Mouse (Mus musculus) heart, adult 8-10 months (tissue): ENCODE results near the gene Wdr45b. TPM values are rescaled to one million over a fixed set of nuclear protein-coding genes. Genes with fewer than 3 reads are reported as not detected.
"Not testable (repeated sequence)": the region's sequence is repeated elsewhere in the genome, so short reads cannot be mapped to it uniquely, and the experiment has no call there.

ENCODE experiments used
- DNase-seq: peaks from one replicate; pipeline ENCODE4 v3.0.0; 2022; ENCODE audit warnings: low spot score
- microRNA-seq: library from miRNA; unstranded; fragments of <30 nt; microRNA quantifications from one replicate; pipeline ENCODE4 v1.2.0, GENCODE M21; 2022
- total RNA-seq, 4 experiments: library from RNA; stranded (reverse); gene quantifications; 2 replicates each; pipeline ENCODE4 v1.2.4; 2022

Gene Wdr45b
- total RNA-seq, 4 experiments from 2014 or later = 32.1 to 35.4 (median 32.7) TPM

- no peak for DNase-seq
These were observed 25.6 kb downstream of the Wdr45b start for GRCm38 (mm10) chr11:121328619-121329018.

DNA sequence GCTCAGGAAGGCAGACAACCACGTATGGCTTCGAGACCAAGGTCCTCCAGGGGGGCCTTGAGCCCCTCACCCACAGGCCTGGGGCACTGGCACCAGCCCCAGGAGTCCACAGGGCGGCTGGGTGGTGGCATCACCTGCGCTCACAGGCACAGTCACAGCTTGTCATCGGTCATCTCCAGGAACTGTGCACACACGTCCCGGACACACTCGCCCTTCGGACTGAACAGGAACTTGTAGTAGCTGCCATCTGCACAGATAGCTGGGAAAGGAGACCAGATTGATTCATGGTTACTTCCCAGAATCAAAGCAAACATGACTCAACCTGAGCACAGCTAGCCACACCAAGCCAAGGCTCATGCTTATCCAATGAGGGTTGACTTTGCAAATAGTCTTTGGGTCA is 26.0 kb downstream of the Wdr45b start:
- DNase-seq = no peak

DNA sequence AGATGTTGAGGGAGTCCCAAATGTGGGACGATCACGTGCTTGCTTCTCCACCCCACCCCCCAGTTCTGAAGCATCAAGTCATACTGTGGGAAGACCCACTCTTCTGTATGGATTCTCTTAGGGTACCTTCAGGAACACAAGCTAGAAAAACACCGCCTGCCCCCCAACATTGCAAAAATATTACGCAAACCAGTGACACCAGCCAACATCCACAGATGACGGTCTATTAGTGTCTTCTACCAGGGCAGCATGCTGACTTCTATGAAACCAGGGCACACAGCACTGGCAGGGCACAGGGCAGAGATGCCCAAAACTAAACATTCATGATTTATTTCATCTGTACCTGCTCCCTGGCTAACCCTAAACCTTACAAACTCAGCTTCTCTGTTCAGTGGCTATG is 27.6 kb downstream of the Wdr45b start:
- no peak for DNase-seq

GRCm38 (mm10) chr11:121326034-121326433 is 28.2 kb downstream of the Wdr45b start:
- no peak for DNase-seq

- not testable (repeated sequence) for DNase-seq
These were observed 46.5 kb downstream of the Wdr45b start for GRCm38 (mm10) chr11:121307712-121308111.

DNA sequence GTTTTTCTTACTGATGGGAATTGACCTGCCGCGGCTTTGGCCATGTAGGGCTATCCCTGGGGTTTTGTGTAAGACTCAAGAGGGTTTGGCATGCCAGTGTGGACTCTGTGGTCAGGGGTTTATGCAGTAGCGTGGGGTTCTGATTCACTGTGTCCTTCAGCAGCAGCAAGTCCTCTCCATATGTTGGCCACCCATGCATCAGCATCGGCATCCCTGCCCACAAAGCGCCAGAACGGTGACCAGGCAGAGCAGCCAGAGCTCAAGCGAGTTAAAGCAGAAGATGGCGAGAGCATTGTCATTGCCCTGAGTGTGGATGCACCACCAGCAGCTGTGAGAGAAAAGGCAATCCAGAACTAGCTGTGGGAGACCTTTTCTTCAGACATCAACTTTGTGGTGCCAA is 47.6 kb downstream of the Wdr45b start:
- DNase-seq = no peak

- no peak for DNase-seq
These were observed 48.9 kb downstream of the Wdr45b start for GRCm38 (mm10) chr11:121305371-121305770.

DNA sequence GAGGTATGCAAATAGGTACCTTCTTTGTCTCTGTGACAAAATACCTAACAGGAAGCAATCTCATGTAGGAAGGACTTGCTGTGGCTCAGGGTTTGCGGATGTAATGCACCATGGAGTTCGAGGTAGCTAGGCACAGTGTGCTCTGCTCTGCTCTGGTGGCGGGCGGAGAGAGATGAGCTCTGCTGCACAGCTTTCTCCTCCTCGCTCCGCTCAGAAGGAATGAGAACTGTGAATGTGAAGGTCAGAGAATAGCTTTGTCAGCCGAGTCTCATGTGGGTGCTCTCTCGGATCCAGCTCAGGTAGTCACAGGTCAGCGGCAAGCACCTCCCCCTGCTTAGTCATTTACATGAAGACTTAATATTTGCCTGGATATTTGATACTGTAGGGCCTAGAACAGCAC is 54.0 kb downstream of the Wdr45b start:
- no peak for DNase-seq

DNA sequence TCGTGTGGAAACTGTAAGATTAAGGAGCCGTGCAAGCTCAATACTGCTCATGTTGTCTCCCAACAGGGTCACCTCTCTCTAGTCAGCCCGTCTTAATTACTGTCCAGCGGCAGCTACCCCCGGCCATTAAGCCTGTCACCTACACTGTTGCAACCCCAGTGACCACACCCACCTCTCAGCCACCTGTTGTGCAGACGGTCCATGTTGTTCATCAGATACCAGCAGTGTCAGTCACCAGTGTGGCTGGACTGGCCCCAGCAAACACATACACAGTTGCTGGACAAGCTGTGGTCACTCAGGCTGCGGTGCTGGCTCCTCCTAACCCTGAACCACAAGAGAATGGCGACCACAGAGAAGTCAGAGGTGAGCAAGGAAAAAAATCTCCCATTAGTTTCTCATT is 55.8 kb downstream of the Wdr45b start:
- no peak for DNase-seq

- DNase-seq = no peak
These were observed 59.5 kb downstream of the Wdr45b start for GRCm38 (mm10) chr11:121294771-121295170.

DNA sequence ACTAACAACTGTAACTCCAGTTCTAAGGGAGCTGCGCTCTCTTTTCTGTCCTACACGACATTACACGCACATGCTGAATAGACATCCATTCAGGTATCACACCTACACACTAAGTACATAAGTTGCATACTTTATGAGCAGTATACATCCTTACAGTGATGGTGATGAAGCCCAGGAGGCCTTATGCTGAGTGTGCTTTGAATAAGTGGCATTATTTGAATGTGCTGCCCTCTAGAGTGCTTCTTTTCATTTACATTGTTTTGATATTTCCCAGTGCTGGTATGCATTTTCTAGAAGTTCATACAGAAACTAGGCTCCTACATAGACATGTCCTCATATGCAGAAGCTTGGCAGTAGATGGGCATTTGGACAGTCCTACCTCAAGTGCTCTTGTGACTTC is 64.4 kb downstream of the Wdr45b start:
- no peak for DNase-seq

- DNase-seq = no peak
These were observed 71.3 kb downstream of the Wdr45b start for GRCm38 (mm10) chr11:121282911-121283310.

DNA sequence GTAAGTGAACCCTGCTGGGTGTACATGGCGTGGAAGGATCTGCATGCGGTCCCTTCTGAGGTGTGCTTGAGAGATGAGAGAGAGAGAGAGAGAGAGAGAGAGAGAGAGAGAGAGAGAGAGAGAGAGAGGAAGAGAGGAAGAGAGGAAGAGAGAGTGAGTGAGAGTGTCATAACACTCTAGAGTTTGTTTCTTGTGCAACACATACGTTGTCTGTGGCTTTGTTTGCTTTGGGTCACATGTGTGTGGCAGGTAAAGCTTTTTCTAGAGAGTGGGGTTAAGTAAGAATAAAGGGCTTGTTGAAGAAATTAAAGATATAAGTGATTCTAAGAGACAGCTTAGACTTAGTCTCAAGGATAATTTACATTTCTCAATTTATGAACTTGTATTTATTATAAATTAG is 76.2 kb downstream of the Wdr45b start:
- no peak for DNase-seq

DNA sequence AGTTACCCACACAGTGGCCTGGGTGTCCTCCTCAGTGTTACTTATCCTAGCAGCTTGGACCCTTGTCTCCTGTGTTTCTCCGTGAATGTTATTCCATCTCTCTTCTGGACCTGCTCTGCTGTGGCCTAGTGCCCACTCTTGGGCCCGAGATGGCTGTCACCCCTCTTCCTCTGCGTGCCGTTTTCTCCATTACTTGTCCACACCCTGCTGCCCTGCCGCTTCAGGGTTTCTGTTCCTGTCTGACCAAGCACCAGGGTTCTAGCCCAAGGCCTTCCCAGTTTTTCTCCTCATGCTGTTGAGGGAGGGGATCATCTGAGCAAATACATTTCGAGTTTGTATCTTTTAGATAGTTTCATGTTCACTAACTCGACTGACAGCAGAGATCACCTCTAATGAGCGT is 76.7 kb downstream of the Wdr45b start:
- DNase-seq = no peak

Small RNA genes within 50 kb of the gene (microRNA-seq; reads per million reads assigned to microRNA genes)
- not detected for gene Mir7236

Other genes with a start within 250 kb of the Wdr45b start
- gene Tex19.2, start 235.8 kb downstream of the Wdr45b start, total RNA-seq = not detected
- gene Tex19.1, start 208.3 kb downstream of the Wdr45b start, total RNA-seq = not detected
- under 1 TPM; 0.35 to 0.83 (median 0.55) TPM for gene Uts2r, start 194.2 kb downstream of the Wdr45b start, total RNA-seq
- gene Hexdc, start 150.0 kb downstream of the Wdr45b start, total RNA-seq = 10 to 100 TPM in 1 of 4 experiments, 1 to 10 TPM in 3; 8.3 to 10.3 (median 8.8) TPM
- gene Ogfod3, start 149.7 kb downstream of the Wdr45b start, total RNA-seq = 10 to 100 TPM; 14.6 to 18.5 (median 16.0) TPM
- gene Cybc1, start 125.1 kb downstream of the Wdr45b start, total RNA-seq = 1 to 10 TPM; 6.7 to 8.1 (median 7.4) TPM
- gene Narf, start 117.2 kb downstream of the Wdr45b start, total RNA-seq = 100 to 1,000 TPM in 1 of 4 experiments, 10 to 100 TPM in 3; 81.7 to 123 (median 97.8) TPM
- gene Foxk2, start 94.5 kb downstream of the Wdr45b start, total RNA-seq = 10 to 100 TPM; 16.2 to 23.1 (median 18.9) TPM
- 1 to 10 TPM; 1.0 to 3.4 (median 2.2) TPM for gene Rab40b, start 33.8 kb upstream of the Wdr45b start, total RNA-seq
- 1 to 10 TPM; 4.8 to 6.5 (median 5.4) TPM for gene Fn3krp, start 67.0 kb upstream of the Wdr45b start, total RNA-seq
- gene Fn3k, start 80.5 kb upstream of the Wdr45b start, total RNA-seq = 10 to 100 TPM; 26.4 to 33.5 (median 30.8) TPM
- 10 to 100 TPM; 11.7 to 13.9 (median 12.5) TPM for gene Tbcd, start 97.5 kb upstream of the Wdr45b start, total RNA-seq
- under 1 TPM; 0.24 to 0.35 (median 0.25) TPM for gene Zfp750, start 164.9 kb upstream of the Wdr45b start, total RNA-seq